Mouse (Mus musculus): ENCODE data around the gene Gm36210. TPM values are rescaled to one million over a fixed set of nuclear protein-coding genes. Genes with fewer than 3 reads are reported as not detected.

Gm36210 gene
- total RNA-seq (2021): not detected

DNA sequence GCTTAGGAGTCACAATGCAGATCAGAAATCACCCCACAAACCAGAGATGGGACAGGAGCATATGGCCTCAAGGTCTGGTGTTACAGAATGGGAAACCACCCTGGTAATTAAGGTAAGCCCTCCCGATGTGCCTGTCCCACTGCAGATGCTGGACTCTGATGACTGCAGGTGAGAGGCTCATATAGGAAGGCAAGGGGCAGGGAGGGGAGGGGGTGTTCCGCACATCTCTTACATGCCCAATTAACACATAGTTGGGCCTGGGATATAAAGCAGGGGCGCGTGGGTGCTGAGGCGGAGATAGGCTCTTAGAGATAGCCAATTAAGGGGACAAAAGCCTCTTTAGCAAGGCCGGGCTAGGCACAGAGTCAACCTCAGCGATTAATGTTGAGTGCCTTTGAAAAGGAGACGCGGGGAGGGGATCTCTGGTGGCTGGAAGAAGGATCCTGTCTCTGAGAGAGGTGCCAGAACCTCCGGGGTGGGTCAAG, at the start of gene Gm36210:
Gene Gm36210 (minus strand): TSS at position 51 of the 485 bp plus-strand sequence.
- no peak for DNase-seq (ENCODE audit: low spot score)
- intact Hi-C loops (cut with DNase I): no loop called here

DNA sequence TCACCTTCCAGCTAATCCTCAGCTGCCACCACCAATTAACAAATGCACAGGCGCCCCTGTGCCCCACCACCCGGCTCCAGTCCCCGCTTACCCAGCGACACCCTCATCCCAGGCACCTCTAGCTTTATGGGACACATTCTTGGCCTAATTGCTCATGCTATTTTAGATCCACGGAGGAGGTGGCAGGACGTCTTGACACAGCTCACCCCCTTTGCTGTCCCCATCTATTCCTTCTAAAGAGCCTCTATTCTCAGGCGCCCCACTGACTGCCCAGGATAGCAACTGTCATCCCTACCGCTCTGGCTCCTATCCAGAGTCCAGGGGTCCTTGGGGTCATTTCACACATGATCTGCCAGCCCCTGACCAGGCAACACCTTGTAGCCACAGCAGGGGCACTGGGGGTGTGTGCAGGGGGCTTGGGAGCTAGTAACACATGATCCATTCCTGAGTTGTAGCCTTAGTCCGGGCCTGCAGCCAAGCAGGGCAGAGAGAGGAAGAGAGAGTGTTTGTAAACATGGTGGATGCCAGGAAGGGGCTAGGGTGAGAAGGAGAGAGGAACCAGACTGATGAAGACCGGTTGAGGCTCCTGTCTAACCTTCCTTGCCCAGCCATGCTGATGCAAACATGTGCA, 47.6 kb upstream of the Gm36210 start:
- intact Hi-C loops (cut with DNase I): no loop called here
- peak; percentile 30 for DNase-seq (ENCODE audit: low spot score)

DNA sequence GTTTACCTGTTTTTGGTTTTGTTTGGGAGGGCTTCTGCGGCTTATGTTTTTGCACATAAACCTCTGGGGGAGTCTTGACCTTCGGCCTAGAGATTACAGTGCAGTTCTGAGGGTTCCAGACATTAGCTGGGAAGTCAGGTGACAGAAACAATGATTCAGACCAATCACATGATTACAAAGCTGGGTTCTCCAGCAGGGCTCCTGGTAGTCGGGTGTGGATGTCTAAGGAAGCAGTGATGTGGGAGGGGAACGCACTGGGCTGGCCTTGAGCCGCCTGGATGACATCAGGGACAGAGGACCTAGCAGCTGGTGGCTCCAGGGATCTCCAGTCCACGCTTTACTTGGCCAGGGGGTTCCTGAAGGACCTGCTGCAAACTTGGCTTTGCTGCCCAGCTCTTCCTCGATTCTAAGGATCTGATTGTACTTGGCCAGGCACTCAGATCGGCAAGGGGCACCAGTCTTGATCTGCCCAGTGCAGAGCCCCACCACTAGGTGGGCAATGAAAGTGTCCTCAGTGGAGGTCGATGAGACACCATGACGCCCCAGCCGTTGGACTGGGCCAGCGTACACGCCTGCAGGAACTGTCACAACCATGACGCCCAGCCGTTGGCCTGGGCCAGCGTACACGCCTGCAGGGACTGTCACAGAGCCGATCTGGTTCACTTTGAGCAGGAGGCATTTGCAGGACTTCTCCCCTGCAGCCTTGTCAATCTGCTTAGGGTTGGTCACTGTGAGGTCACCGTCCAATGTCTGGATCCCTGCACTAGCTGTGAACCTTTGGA, 44.4 kb upstream of the Gm36210 start:
- intact Hi-C loops (cut with DNase I): no loop called here
- peak; percentile 48 for DNase-seq (ENCODE audit: low spot score)

DNA sequence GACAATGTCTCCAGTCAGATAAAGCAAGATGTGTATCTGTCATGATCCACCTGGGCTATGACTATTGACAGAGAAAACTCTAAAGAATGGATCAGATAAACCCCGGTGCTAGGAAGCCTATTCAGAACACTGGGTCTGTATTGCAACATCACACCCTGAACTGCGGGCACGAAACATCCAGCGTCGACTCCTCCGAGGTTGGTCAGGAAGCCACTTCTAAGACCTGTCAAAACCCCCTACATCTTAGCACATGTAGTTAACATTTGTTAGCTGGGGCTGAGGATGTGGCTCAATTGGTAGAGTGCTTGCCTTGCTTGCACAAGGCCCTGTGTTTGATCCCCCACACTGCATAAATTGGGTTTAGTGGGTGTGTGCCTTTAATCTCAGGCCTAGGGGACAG, 42.1 kb upstream of the Gm36210 start:
- no peak for DNase-seq (ENCODE audit: low spot score)
- intact Hi-C loops (cut with DNase I): no loop called here

DNA sequence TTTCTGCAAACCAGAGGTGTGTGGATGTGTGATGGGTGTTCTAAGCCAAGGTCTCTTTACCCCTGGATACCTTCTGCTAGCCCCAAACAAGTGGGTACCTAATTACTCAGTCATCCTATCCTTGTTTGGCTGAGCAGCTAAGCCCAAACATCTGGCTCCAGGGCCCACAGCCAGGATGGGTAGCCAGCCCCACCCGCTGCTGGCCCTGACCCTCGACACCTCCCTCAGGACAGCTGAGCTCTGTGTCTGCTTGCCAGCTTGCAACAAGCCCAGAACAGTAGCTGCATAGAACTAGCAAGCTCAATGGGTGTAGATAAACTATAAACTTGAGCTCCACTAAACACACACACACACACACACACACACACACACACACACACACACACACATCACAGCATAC, 41.5 kb upstream of the Gm36210 start:
- intact Hi-C loops (cut with DNase I): no loop called here
- DNase-seq (ENCODE audit: low spot score): peak; percentile 65

DNA sequence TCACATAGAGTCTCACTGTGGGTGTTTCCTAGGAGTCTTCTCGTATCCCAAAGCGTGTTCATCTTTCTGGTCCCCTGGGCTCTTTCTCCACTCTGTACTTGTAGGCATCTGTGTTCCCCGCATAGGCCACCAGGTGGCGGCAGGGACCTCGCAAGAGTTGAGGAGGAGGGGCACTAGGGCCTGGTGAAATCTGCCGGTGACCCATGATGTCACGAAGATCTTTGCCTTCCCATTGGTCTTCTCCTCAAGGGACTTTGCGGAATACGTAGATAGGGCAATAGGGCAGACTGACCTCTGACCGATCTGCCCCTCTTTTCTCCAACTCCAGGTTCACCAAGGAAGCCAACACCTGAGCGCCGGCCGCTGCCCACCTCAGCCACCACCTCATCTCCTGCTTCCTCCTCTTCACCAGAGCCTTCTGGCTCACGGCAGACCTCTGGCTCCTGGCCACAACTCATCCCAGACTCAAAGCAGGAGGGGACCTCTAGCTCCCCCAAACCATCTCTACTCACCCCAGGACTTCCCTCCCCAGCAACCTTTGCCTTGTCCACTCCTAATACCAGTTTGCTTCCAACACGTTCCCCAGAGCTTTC, 37.0 kb upstream of the Gm36210 start:
- intact Hi-C loops (cut with DNase I): loop anchor here (1.0 to 5.0 kb wide), 5 partner anchors 21 to 184 kb away; partner anchors contain the start of genes Fiz1, Rasl2-9, Sbk2 and Zfp524
- peak; percentile 84 for DNase-seq (ENCODE audit: low spot score)

DNA sequence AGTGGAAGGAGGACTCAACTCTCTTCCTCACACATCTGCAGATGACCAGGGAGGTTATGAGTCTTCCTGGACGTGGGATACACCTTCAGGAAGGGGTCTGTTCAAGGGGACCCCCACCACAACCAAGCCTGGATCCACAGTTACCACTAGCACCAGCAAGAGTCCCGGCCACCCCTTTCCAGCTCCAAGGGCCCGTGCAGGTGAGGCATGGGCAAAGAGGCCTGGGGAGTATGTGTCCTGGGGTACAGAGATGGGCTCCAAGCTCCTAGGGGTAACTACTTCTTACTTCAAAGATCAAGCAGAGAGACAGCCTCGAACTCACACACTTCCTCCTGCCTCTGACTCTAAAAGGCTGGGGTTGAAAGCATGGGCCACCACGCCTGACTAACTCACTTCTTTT, 36.4 kb upstream of the Gm36210 start:
- intact Hi-C loops (cut with DNase I): loop anchor here (1.0 to 5.0 kb wide), 5 partner anchors 22 to 185 kb away; partner anchors contain the start of genes Fiz1, Rasl2-9, Sbk2 and Zfp524
- no peak for DNase-seq (ENCODE audit: low spot score)

DNA sequence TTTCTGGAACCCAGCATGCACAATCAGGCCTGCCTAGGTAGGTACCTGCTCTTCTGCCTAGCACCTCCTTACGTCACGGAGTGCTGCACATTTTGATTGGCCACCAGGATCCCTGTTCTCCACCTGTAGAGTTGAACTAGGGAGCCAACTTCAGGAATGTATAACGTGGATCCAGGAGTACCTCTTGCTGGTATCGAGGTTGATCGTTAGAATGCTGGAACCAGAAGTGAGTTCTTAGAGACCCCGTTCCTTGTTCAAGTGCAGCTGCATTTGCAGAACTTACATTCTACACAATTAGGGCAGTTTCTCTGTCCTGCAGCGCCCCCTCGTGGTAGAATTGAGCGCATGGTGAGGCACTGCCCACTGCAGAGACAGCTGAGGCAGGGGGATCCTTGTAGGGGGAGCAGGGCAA, 33.8 kb upstream of the Gm36210 start:
- intact Hi-C loops (cut with DNase I): loop anchor here (1.0 to 5.0 kb wide), 6 partner anchors 29 to 384 kb away; partner anchors contain the start of genes Fiz1, Rasl2-9 and Zfp524
- DNase-seq (ENCODE audit: low spot score): no peak

DNA sequence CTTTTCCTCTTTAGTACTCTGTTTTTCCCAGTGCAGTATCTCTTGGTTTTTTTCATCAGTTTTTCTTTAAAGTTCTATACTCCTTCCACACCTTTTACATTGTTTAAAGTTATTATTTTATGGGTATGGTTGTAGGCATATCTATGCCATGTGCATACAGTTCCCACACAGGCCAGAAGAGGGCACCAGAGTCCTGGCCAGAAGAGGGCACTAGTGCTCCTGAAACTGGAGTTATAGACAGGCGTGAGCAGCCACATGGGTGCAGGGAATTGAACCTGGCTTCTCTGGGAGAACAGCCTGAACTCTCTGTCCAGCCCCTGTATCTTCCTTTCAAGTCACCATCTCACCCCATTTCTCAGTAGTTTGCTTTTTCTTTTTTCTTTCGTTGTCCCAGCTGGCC, 32.1 kb upstream of the Gm36210 start:
- DNase-seq (ENCODE audit: low spot score): no peak

DNA sequence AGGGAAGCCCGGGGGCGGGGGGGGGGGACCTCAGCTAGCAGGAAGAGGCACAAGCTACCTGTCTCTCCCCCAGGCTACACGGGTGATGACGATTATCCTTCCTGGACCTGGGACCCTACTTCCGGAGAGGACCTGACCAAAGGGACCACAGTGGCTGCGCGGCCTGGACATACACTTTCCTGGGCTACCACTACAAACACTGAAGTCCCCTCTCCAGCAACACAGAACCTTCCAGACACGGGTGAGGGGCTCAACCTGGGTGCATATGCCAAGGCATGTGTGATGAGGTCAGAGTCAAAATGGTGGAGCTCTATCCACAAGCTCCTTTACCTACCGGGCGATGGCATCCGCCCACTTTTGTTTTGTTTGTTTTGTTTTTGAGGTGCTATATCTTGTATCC, 31.1 kb upstream of the Gm36210 start:
- no peak for DNase-seq (ENCODE audit: low spot score)
- intact Hi-C loops (cut with DNase I): loop anchor here (5.0 kb wide), 1 partner anchor 315 kb away; no protein-coding TSS in a partner anchor

More for the DNA sequence above, 32.1 kb upstream of the Gm36210 start:
- intact Hi-C loops (cut with DNase I): loop anchor here (1.0 to 5.0 kb wide), 2 partner anchors 23 to 316 kb away; partner anchors contain the start of gene Zfp628

DNA sequence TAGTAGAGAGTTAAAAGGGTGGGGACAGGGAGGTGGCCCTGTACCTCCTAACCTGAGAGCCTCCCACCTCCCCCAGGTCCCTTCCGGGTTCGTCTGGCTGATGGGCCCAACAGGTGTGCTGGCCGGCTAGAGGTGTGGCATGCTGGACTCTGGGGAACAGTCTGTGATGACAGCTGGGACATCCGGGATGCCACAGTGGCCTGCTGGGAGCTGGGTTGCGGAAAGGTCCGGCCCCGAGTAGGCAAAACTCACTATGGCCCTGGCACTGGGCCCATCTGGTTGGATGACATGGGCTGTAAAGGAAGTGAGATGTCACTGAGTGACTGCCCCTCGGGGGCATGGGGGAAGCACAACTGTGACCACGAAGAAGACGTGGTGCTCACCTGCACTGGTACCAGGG, 30.5 kb upstream of the Gm36210 start:
- no peak for DNase-seq (ENCODE audit: low spot score)
- intact Hi-C loops (cut with DNase I): loop anchor here (5.0 kb wide), 1 partner anchor 315 kb away; no protein-coding TSS in a partner anchor

DNA sequence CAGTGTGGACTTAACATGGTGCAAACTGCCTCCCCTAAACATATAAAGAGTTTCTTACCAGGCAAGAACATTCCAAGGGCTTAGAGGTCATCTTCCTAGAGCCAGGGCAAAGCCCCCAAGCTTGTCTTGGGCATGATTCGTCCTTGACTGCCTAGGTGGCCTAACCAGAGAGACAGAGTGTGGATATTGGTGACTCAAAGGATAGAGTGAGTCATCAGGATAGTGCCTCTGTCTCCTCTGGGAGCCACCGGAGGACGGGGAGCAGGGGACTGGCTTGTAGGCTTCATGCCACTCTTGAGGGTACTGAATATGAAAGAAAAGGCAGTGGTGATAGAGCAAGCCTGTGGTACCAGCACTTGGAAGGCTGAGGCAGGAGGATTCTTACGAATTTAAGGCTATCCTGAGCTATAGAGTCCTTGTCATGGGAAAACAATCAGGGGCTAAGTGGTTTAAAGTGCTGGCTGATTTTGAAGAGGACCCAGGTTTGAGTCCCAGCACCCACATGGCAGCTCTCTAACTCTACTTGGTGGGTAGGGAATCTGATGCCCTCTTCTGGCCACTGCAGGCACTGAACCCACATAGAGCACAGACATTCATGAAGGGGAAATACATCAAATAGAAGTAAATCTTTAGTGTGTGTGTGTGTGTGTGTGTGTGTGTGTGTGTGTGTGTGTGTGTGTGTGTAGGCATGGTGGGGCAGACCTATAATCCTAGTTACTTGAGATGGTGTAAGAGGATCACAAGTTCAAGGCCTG, 28.0 kb upstream of the Gm36210 start:
- no peak for DNase-seq (ENCODE audit: low spot score)
- intact Hi-C loops (cut with DNase I): no loop called here

DNA sequence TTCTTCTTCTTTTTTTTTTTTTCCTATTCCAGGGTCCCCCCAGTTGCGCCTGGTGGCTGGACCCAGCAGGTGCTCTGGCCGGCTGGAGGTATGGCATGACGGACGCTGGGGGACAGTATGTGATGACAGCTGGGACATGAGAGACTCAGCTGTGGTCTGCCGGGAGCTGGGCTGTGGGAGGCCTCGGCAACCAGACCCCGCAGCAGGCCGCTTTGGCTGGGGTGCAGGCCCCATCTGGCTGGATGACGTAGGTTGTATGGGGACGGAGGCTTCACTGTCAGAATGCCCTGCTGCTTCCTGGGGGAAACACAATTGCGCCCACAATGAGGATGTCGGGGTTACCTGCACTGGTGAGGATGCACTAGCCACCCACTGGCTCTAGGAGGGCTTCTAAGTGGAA, 26.8 kb upstream of the Gm36210 start:
- intact Hi-C loops (cut with DNase I): no loop called here
- DNase-seq (ENCODE audit: low spot score): no peak

DNA sequence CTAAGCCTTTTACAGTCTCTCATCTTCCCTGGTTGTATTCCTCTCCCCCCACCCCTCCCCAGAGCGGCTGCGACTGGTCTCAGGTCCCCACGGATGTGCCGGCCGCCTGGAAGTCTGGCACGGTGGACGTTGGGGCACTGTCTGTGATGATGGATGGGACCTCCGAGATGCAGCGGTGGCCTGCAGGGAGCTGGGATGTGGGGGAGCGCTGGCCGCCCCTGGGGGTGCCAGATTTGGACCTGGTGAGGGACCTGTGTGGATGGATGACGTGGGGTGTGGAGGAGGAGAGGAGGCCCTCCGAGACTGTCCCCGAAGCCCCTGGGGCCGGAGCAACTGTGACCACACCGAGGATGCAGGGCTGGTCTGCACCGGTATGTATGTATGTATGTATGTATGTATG, 22.0 kb upstream of the Gm36210 start:
- intact Hi-C loops (cut with DNase I): no loop called here
- DNase-seq (ENCODE audit: low spot score): no peak

DNA sequence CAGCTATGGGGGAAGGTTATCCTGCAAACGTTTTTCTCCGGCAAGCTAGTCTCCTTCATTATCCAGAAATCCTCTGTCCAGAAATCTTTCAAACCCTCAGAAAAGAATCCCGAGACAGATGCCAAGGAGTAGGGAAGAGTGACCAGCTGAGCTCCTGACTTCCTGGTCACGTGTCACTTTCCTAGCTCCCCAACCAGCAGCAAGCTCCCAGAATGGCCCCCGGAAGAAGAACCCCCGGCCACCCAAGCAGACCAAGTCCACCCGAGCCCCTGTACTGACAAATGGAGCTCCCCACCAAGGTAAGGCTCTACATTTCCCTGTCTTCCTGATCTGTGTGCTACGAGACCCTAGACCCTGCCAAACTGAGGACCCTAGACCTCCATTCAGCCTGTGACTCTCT, 21.4 kb upstream of the Gm36210 start:
- intact Hi-C loops (cut with DNase I): no loop called here
- no peak for DNase-seq (ENCODE audit: low spot score)

DNA sequence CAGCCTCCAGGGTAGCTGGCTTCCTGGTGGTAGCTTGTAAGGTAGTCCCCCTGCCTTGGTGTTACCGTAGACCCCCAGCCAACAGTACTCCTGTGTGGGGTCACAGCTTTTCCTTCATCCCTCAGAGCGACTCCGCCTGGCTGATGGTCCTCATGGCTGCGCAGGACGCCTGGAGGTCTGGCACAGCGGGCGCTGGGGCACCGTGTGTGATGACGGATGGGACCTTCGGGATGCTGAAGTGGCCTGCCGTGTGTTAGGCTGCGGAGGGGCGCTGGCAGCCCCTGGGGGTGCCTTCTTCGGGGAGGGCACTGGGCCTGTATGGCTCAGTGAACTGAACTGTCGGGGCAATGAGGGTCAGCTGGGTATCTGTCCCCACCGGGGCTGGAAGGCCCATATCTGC, 20.5 kb upstream of the Gm36210 start:
- intact Hi-C loops (cut with DNase I): no loop called here
- no peak for DNase-seq (ENCODE audit: low spot score)

DNA sequence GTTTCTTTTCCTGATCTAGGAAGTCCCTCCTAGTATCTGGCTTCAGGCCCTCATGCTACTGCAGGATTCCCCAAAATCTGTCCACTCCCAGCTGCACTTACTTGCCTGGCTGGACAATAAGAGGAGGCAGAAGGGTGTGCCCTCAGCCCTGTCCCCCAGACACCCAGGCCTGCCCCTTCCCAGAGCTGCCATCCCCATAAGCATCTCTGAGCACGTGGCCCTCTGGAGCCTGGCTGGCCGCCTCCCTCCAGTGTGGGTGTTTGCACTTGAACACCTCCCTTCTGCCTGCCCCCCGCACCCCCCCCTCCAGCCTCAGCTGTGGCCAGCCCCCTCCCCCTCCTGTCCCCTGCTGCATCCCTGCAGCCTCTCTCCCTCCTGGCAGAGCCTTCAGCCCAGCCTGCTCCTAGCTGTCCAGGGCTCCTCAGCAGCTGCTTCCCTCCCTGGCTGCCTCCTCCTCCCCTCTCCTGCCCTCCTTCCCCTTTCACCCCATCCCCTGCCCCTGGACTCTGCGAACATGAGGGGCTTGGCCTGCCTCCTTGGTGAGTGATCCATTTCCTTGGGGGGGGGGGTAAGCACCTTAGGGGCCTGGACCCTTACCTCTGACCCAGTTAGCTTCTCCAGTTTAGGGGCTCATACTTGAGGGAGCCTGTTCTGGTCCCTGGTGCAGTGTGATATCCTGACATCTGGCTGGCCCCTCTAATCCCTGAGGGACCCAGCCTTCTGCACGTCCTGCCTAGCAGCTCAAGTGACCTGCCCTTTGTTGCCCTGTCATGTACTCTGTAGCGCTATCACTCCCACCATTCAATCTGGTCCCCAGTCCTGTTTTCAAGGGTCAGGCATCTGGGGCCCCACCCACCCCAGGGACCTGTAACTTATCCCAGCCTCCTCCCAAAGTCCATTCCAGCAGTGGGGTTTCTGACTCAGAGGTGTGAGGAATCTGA, 19.4 kb upstream of the Gm36210 start, which contains the start of gene Ssc5d:
Gene Ssc5d (plus strand): TSS at position 345 of the 941 bp plus-strand sequence.
- DNase-seq (ENCODE audit: low spot score): peak; percentile 63
- intact Hi-C loops (cut with DNase I): no loop called here

DNA sequence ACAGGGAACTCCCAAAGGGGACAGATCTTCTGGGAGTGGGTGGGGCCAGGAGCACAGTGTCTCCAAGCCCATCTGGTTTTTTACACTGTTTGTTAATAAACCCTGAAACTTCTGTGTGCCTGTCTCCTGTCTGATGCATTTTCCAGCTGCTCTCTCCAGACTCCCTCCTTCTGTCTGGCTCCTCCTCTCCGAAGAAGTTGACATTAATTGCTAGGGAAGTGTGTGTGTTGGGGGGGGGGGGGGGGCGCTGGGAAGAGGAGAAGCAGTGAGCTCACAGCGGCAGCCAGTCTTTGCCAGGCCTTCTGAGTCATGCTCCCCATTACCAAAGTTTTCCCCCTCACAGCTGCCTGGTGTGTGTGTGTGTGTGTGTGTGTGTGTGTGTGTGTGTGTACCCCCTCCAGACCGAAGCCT, 18.6 kb upstream of the Gm36210 start:
- intact Hi-C loops (cut with DNase I): no loop called here
- DNase-seq (ENCODE audit: low spot score): peak; percentile 54

DNA sequence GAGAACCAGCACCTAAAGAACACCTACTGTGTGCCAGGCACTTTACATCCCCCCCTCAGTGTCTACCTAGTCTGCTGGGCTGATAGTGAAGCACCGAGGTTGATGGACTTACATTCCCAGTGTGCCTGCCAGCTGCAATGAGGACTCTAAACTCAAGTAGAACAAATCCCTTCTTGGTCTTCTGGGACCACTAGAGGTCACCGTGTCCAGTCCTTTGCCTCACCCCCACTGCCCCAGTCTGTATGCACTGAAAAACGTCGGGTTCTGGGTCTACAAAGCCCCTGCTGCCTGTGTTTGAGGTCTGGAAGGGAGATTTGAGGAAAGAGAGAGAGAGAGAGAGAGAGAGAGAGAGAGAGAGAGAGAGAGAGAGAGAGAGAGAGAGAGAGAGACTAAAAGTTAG, 18.2 kb upstream of the Gm36210 start:
- intact Hi-C loops (cut with DNase I): no loop called here

More for the DNA sequence above, 18.2 kb upstream of the Gm36210 start:
- DNase-seq (ENCODE audit: low spot score): no peak

Data from heart, postnatal 25 days (tissue).